Mouse (Mus musculus): ENCODE data around the gene Dmrtc1a. TPM values are rescaled to one million over a fixed set of nuclear protein-coding genes. Genes with fewer than 3 reads are reported as not detected.
"Not testable (repeated sequence)": the region's sequence is repeated elsewhere in the genome, so short reads cannot be mapped to it uniquely, and the experiment has no call there.

Dmrtc1a gene
- polyA plus RNA-seq, 1 experiment: 37.5 TPM

GRCm38 (mm10) chrX:102867871-102868270 is 40.6 kb downstream of the Dmrtc1a start, which contains the start of gene 1700031F05Rik:
Gene 1700031F05Rik (minus strand): TSS chrX:102867971.
- no peak for TF ChIP-seq CTCF (IDR thresholded peaks at IDR 0.05; ENCODE audit: control insufficient read depth, insufficient read depth, insufficient replicate concordance, low read depth, low read length)
- no peaks in the 10 kb centered on the region for H3K27me3 ChIP-seq (ENCODE audit: control insufficient read depth, insufficient read depth, low read length)
- H3K4me3 ChIP-seq (ENCODE audit: control insufficient read depth, low read depth, low read length): no peak within 1 kb of the TSS
- H3K27ac ChIP-seq (ENCODE audit: control insufficient read depth, insufficient read depth, low read depth, low read length): no peak within 1 kb of the TSS
- no peaks in the 10 kb centered on the region for H3K4me1 ChIP-seq (ENCODE audit: control insufficient read depth, insufficient read depth, low read length)
- no peaks in the 10 kb centered on the region for H3K36me3 ChIP-seq (ENCODE audit: control insufficient read depth, insufficient read depth, low read length)

- H3K27me3 ChIP-seq (ENCODE audit: control insufficient read depth, insufficient read depth, low read length); H3K4me3 ChIP-seq (ENCODE audit: control insufficient read depth, low read depth, low read length); H3K27ac ChIP-seq (ENCODE audit: control insufficient read depth, insufficient read depth, low read depth, low read length); H3K4me1 ChIP-seq (ENCODE audit: control insufficient read depth, insufficient read depth, low read length); H3K36me3 ChIP-seq (ENCODE audit: control insufficient read depth, insufficient read depth, low read length): not testable (repeated sequence)
These were observed 54.0 kb downstream of the Dmrtc1a start, which contains the start of gene Dmrtc1c2 for GRCm38 (mm10) chrX:102854516-102854915. Gene Dmrtc1c2 (minus strand): TSS chrX:102854616.

Other genes with a start within 250 kb of the Dmrtc1a start
- 15.7 and 17.7 TPM in 2 replicates for gene Gm3880, start 221.7 kb downstream of the Dmrtc1a start, polyA plus RNA-seq (2012; rRNA removed)
- 29.4 and 35.1 TPM in 2 replicates for gene Gm9112, start 201.1 kb downstream of the Dmrtc1a start, polyA plus RNA-seq (2012; rRNA removed)
- gene Dmrtc1b, start 200.8 kb downstream of the Dmrtc1a start, polyA plus RNA-seq (2012; rRNA removed): 8.2 and 12.1 TPM in 2 replicates
- gene Dmrtc1c1, start 105.7 kb downstream of the Dmrtc1a start, polyA plus RNA-seq (2012; rRNA removed): 0.59 and 1.1 TPM in 2 replicates
- 5.1 and 6.0 TPM in 2 replicates for gene Dmrtc1c2, start 54.1 kb downstream of the Dmrtc1a start, polyA plus RNA-seq (2012; rRNA removed)
- gene 1700031F05Rik, start 40.7 kb downstream of the Dmrtc1a start, polyA plus RNA-seq (2012; rRNA removed): 4.0 and 6.4 TPM in 2 replicates
- gene 1700011M02Rik, start 218 bp upstream of the Dmrtc1a start, polyA plus RNA-seq (2012; rRNA removed): 36.1 and 45.2 TPM in 2 replicates
- gene 1700018G05Rik, start 19.7 kb upstream of the Dmrtc1a start, polyA plus RNA-seq (2012; rRNA removed): 82.7 and 106 TPM in 2 replicates

All from testis, adult 2 months (tissue).